Mouse (Mus musculus) hindbrain, embryonic 15.5 days (tissue): ENCODE data around the gene Snrnp200. TPM values are rescaled to one million over a fixed set of nuclear protein-coding genes. Genes with fewer than 3 reads are reported as not detected.

Source experiments
- ATAC-seq: fragments of 200-750 bp; cut with Nextera tagmentation; 2 replicates; pipeline ENCODE4 v1.8.0; 2017; ENCODE audit warnings: low read depth, moderate number of reproducible peaks, moderate TSS enrichment; ENCODE audit not compliant: low FRiP score
- H3K27ac ChIP-seq: fragments of 300-500 bp; sonication (generic); replicated peaks from 2 replicates; pipeline ENCODE4 v1.5.1; 2015; ENCODE audit warnings: mild to moderate bottlenecking, inconsistent platforms
- H3K27me3 ChIP-seq: fragments of 300-500 bp; sonication (generic); 2 replicates; pipeline ENCODE4 v1.6.1; 2015; ENCODE audit warnings: control low read depth, inconsistent platforms
- H3K36me3 ChIP-seq: fragments of 300-500 bp; sonication (generic); 2 replicates; pipeline ENCODE4 v1.6.1; 2015; ENCODE audit warnings: control low read depth, inconsistent platforms
- H3K4me1 ChIP-seq: fragments of 300-500 bp; sonication (generic); replicated peaks from 2 replicates; pipeline ENCODE4 v1.6.1; 2015; ENCODE audit warnings: control low read depth, inconsistent platforms
- H3K4me2 ChIP-seq: fragments of 300-500 bp; sonication (generic); 2 replicates; pipeline ENCODE4 v1.6.1; 2015; ENCODE audit warnings: moderate library complexity, mild to moderate bottlenecking, inconsistent platforms
- H3K4me3 ChIP-seq: fragments of 300-500 bp; sonication (generic); 2 replicates; pipeline ENCODE4 v1.5.1; 2015; ENCODE audit warnings: mild to moderate bottlenecking, inconsistent platforms
- H3K9ac ChIP-seq: fragments of 300-500 bp; sonication (generic); 2 replicates; pipeline ENCODE4 v1.6.1; 2015; ENCODE audit warnings: inconsistent platforms
- H3K9me3 ChIP-seq: fragments of 300-500 bp; sonication (generic); 2 replicates; pipeline ENCODE4 v1.6.1; 2016; ENCODE audit warnings: control low read depth, inconsistent platforms
- WGBS: fragments of 180-500 bp; shearing (Covaris S2); methylation state at CpG from one replicate; pipeline ENCODE4 v1.1.7; 2015; 5-methylcytosine and 5-hydroxymethylcytosine counted together
- polyA plus RNA-seq: library from polyadenylated mRNA; unstranded; fragments of >200 nt; fragmentation: Nextera tagmentation; extraction: Ambion mirVana; gene quantifications from 2 replicates; pipeline ENCODE4 v1.2.1, GENCODE M21; 2015

Gene Snrnp200
- polyA plus RNA-seq, 1 experiment from 2014 or later = 50.1 TPM

DNA sequence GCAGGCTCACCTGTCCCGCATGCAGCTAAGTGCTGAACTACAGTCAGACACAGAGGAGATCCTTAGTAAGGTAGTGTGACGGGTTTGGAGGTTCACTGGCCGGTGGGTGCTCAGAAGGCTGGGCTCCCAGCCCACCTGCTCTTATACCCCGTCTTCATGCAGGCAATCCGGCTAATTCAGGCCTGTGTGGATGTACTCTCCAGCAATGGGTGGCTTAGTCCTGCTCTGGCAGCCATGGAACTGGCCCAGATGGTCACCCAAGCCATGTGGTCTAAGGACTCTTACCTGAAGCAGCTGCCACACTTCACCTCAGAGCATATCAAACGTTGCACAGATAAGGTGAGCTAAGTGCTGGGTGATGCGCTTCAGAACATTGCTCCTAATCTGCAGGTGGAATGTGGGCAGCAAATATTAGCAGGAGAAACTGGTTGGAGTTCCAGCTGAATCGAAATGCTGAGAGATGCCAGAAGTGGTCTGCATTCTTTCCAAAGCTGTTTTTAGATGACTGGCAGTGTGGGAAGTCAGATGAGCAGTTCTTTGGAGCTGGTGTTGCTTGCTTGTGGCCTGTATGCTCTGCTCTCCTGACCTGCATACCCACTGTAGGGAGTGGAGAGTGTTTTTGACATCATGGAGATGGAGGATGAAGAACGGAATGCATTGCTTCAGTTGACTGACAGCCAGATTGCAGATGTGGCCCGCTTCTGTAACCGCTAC, 29.9 kb downstream of the Snrnp200 start:
- Histone ChIP-seq H3K9ac (no peak overlapping the region), H3K4me3 (no peak overlapping the region), H3K4me1 (no peaks in the 10 kb centered on the region), H3K27me3 (no peaks in the 10 kb centered on the region), H3K9me3 (no peaks in the 10 kb centered on the region), H3K36me3 (peaks cover 86% of the 10 kb centered on the region), H3K27ac (no peak overlapping the region), H3K4me2 (no peak overlapping the region)
- no peak for ATAC-seq
- 96% methylated on average over 11 of the region's 11 CpGs for WGBS

DNA sequence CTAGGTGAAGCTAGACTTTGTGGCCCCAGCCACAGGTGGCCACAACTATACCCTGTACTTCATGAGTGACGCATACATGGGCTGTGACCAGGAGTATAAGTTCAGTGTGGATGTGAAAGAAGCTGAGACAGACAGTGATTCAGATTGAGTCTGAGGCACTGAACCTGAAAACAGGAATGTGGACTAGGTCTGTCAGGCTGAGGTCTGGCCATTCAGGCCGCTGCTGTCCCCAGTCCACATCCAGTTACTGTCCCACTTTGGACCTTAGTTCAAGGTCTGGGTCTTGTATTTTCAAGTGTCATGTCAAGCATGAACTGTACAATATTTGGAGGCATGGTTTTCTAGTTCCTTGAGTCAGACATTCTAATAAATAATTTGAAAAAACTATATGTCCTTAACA, 31.9 kb downstream of the Snrnp200 start:
- ATAC-seq = no peak
- H3K4me2 ChIP-seq = no peak overlapping the region
- 90% methylated on average over 2 of the region's 2 CpGs for WGBS
- H3K36me3 ChIP-seq = peaks cover 82% of the 10 kb centered on the region
- H3K27ac ChIP-seq = no peak overlapping the region
- H3K9me3 ChIP-seq = no peaks in the 10 kb centered on the region
- H3K27me3 ChIP-seq = no peaks in the 10 kb centered on the region
- H3K4me3 ChIP-seq = no peak overlapping the region
- no peak overlapping the region for H3K9ac ChIP-seq
- H3K4me1 ChIP-seq = no peaks in the 10 kb centered on the region

DNA sequence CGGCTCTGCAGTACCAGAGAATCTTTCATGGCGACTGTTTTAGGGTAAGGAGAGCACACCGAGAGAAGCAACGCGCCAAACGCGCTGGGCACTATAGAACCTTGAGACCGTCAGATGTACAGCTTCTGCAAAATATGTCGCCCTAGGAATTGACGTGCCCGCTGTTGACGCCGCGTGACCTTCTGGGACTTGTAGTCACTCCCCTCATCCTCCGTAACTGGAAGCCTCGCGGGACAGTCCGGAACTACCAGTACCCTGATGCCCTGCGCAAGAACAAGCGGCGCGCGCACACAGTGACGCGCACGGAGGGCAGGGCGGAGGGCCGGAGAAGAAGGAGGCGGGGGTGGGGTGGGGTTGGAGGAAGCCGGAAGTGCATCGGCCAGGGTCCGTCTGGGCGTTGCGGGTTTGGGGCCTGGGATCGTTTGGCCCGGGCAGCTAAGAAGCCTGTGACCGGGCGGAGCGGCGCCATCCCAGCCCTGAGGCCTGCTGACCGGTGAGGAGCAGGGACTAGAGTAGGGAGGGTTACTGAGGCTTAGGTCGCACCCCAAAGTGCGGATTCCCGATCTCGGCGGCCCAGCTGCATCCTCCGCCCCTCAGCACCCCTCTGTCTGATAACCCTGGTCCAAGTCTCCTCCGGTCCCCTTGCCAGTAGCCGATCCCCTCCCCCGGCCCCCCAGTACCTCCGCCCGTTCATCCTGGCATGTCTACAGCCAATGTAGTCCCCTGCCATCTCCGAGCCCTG, 39.6 kb downstream of the Snrnp200 start, which contains the start of the genes Ciao1 and Tmem127:
Gene Ciao1 (minus strand): TSS at position 225 of the 742 bp plus-strand sequence.
Gene Tmem127 (plus strand): TSS at position 317 of the 742 bp plus-strand sequence.
- H3K9ac ChIP-seq = peak within 1 kb of the TSS; percentile 96
- H3K27me3 ChIP-seq = no peaks in the 10 kb centered on the region
- peak within 1 kb of the TSS; percentile 92 for H3K4me2 ChIP-seq
- peak within 1 kb of the TSS; percentile 99 for H3K4me3 ChIP-seq
- peak within 1 kb of the TSS; percentile 89 for H3K27ac ChIP-seq
- WGBS = under 1% methylated on average over 53 of the region's 53 CpGs
- peaks cover 34% of the 10 kb centered on the region for H3K36me3 ChIP-seq
- peak; percentile 98 for ATAC-seq
- no peaks in the 10 kb centered on the region for H3K9me3 ChIP-seq
- H3K4me1 ChIP-seq = peaks cover 40% of the 10 kb centered on the region

DNA sequence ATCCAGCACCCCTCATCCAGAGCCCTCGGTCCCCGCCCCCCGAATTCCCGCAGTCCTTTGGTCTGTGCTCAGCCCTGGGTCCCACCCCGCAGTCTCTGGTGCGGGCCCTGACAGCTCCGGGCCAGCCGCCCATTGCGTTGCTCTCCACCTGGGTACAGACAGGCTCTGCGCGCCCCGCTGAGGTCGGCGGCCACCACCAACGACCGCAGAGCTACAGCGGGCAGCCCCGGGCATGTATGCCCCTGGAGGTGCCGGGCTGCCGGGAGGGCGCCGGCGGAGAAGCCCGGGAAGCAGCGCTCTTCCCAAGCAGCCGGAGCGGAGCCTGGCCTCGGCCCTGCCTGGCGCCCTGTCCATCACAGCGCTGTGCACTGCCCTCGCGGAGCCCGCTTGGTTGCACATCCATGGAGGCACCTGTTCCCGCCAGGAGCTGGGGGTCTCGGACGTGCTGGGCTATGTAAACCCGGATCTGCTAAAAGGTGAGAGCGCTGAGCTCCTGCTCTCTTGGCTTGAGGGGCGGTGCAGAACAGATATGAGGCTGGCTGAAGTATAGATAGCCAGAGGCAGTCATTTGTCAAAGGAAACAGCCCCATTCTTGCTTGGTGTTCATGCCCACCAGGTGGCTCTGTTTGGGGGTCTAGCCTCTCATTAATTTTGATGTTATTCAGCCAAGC, 40.3 kb downstream of the Snrnp200 start:
- Histone ChIP-seq H3K4me2 (peak overlapping the region; percentile 92), H3K27me3 (no peaks in the 10 kb centered on the region), H3K9ac (peak overlapping the region; percentile 96), H3K9me3 (no peaks in the 10 kb centered on the region), H3K27ac (peak overlapping the region; percentile 89), H3K4me3 (peak overlapping the region; percentile 99), H3K36me3 (peaks cover 28% of the 10 kb centered on the region), H3K4me1 (peaks cover 40% of the 10 kb centered on the region)
- ATAC-seq = peak; percentile 36
- WGBS = under 1% methylated on average over 39 of the region's 39 CpGs

DNA sequence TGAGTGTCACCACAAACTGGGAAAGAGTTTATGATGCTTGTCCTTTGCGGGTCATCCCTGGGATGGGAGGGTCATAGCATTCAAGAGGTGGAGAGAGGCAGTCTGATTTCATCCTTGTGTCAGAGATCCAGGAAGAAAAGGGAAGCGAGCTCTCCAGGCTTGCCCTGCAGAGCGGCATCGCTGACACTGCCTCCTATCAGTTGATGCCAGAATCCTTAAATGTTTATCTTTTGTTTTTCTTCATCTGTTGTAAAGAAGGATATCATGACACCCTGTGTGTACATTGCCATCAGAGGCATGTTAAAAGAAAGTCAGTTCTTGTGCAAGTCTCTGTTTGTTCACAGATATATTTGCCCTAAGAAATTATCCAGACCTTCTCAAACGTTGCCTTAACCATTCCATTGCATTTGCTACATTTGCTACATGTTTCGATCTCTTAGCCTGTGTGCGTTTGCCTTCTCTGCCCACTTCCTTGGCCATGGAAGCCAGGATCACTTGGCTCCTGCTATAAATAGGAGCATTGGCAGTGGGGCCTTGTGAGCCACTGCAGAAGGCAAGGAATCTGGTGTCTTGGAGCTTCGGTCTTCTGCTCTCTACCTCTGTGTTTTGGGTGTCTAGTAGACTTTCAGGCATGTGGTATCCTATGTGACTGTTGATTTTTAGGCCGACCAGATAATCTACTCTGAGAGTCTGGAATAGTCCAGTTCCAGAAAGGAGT, 42.3 kb downstream of the Snrnp200 start:
- 92% methylated on average over 9 of the region's 9 CpGs for whole genome bisulfite sequencing
- Histone ChIP-seq H3K9ac (no peak overlapping the region), H3K27ac (no peak overlapping the region), H3K9me3 (no peaks in the 10 kb centered on the region), H3K4me1 (peaks cover 40% of the 10 kb centered on the region), H3K4me3 (no peak overlapping the region), H3K36me3 (peaks cover 11% of the 10 kb centered on the region), H3K27me3 (no peaks in the 10 kb centered on the region), H3K4me2 (0 out of 2 replicates have a peak overlapping the region, but pooled peaks have one; percentile 92)
- ATAC-seq = no peak

DNA sequence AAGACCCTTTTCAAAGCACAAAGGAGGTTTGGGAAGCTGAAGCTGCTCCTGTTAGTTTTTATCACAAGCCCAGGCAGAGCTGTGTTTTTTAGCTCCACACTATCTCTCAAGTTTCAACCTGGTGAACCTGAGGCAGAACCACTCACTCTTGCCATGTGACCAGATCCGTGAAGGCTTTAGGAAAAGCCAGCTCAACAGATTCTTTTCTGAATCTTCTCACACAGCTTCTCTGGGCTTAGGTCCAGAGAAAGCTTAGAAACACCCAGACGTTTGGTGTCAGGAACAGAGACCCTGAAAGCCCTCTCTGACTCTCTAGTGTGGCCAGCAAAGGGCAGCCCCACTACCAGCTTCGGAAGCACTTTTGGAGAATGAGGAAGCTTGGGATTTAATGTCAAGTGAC, 43.3 kb downstream of the Snrnp200 start:
- Histone ChIP-seq H3K36me3 (peaks cover 8% of the 10 kb centered on the region; the same call in 1 of the 2 replicates), H3K27ac (no peak overlapping the region), H3K4me2 (no peak overlapping the region), H3K27me3 (no peaks in the 10 kb centered on the region), H3K4me3 (no peak overlapping the region), H3K4me1 (peaks cover 36% of the 10 kb centered on the region), H3K9me3 (no peaks in the 10 kb centered on the region), H3K9ac (no peak overlapping the region)
- ATAC-seq = no peak
- 83% methylated on average over 3 of the region's 3 CpGs for WGBS

DNA sequence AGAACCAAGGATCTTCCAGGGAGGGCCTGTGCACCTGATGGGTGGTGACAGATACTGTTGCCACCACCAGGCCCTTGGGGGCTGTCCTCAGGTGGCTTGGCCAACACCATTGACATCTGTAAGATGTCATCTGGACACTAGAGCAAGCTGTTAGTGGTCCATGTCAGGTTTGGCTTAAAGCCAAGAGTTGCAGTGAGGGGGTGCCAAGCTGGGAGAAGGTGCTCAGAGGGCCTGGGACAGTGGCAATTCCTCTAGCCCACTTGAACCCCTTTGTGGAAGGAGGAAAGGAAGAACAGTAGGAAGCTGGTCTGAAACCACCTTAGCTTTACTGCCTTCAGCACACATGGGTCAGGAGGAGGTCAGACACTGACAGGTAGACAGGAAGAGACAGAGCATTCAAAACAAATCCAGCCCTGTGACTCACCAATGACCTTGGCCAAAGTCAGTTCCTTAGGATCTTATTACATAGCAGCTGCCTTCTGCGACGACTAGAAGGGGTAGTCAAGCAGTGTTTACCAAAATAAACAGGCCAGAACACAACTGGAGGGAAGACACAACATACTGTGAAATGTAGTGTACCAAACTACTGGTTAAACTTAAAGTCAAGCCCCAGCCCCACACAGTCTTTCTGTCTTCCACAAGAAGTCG, 43.8 kb downstream of the Snrnp200 start:
- 82% methylated on average over 3 of the region's 3 CpGs for WGBS

DNA sequence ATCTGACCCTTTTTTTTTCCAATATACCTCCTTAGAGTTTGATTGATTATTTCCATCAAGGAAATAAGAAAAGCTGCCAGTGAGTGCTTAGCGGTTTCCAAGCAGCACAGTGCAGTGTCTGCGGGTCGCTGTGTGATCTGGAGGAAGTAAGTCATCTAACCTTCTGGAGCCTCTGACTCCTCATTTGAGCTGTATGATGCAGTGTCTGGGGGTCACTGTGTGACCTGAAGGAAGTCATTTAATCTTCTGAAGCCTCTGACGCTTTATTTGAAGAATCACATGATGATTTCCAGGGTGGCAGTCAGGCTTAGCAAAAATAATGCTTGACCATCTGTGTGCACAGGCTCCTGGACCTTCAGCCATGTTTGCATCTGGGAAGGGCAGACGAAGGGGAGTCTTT, 44.6 kb downstream of the Snrnp200 start:
- Histone ChIP-seq H3K9me3 (no peaks in the 10 kb centered on the region), H3K4me3 (no peak overlapping the region), H3K4me2 (no peak overlapping the region), H3K27me3 (no peaks in the 10 kb centered on the region), H3K36me3 (peaks cover 20% of the 10 kb centered on the region), H3K9ac (no peak overlapping the region), H3K4me1 (peaks cover 29% of the 10 kb centered on the region), H3K27ac (no peak overlapping the region)
- 79% methylated on average over 5 of the region's 5 CpGs for WGBS
- no peak for ATAC-seq

More for the DNA sequence above, 43.8 kb downstream of the Snrnp200 start:
- Histone ChIP-seq H3K9me3 (no peaks in the 10 kb centered on the region), H3K27ac (no peak overlapping the region), H3K27me3 (no peaks in the 10 kb centered on the region), H3K36me3 (peaks cover 12% of the 10 kb centered on the region; the same call in 1 of the 2 replicates), H3K4me2 (no peak overlapping the region), H3K9ac (no peak overlapping the region), H3K4me3 (no peak overlapping the region), H3K4me1 (peaks cover 31% of the 10 kb centered on the region)
- no peak for ATAC-seq

DNA sequence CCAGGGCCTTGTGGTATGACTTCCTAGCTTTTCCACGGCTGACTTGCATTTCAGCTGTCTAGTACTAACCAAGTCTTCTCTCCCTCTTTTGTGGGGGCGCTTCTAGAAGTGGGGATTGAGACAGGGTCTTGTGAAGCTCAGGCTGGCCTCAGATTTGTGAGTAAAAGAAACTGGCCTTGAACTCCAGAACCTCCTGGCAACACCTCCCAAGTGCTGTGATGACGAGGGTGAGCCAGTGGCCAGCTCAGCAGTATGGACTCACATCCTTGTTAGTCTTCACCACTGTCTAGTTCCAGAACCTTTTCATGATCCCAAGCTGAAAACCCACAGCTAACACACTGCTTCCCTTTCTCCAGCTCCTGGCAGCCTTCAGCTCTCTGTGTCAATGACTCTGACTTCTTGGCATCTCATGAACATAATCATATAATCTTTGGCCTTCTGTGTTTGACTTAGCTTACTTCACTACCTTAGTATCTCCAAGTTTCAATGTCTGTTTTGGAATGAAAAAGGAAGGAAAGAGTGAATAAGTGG, 46.5 kb downstream of the Snrnp200 start:
- H3K36me3 ChIP-seq = peaks cover 37% of the 10 kb centered on the region
- peaks cover 17% of the 10 kb centered on the region for H3K4me1 ChIP-seq
- no peak overlapping the region for H3K27ac ChIP-seq
- H3K9me3 ChIP-seq = no peaks in the 10 kb centered on the region
- WGBS = 85% methylated on average over 3 of the region's 3 CpGs
- ATAC-seq = no peak
- H3K9ac ChIP-seq = no peak overlapping the region
- H3K4me3 ChIP-seq = no peak overlapping the region
- no peaks in the 10 kb centered on the region for H3K27me3 ChIP-seq
- H3K4me2 ChIP-seq = no peak overlapping the region

DNA sequence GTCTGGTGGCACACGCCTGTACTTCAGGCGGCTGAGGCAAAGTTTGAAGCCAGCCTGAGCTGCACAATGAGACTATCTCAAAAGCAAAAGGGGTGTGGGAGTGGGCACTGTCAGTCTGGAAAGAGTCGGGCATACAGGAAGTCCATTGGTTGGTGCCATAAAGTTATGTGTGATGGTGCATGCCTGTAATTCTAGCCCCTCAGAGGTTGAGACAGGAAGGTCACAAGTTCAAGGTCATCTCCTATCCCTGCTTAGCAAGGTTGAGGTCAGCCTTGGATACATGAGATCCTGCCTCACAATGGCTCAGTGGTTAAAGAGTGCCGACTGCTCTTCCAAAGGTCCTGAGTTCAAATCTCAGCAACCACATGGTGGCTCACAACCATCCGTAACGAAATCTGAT, 47.1 kb downstream of the Snrnp200 start:
- peaks cover 11% of the 10 kb centered on the region for H3K4me1 ChIP-seq
- ATAC-seq = no peak
- H3K27ac ChIP-seq = no peak overlapping the region
- H3K27me3 ChIP-seq = no peaks in the 10 kb centered on the region
- 90% methylated on average over 6 of the region's 6 CpGs for WGBS
- H3K9me3 ChIP-seq = no peaks in the 10 kb centered on the region
- no peak overlapping the region for H3K4me3 ChIP-seq
- no peak overlapping the region for H3K9ac ChIP-seq
- H3K36me3 ChIP-seq = peaks cover 39% of the 10 kb centered on the region
- H3K4me2 ChIP-seq = no peak overlapping the region

DNA sequence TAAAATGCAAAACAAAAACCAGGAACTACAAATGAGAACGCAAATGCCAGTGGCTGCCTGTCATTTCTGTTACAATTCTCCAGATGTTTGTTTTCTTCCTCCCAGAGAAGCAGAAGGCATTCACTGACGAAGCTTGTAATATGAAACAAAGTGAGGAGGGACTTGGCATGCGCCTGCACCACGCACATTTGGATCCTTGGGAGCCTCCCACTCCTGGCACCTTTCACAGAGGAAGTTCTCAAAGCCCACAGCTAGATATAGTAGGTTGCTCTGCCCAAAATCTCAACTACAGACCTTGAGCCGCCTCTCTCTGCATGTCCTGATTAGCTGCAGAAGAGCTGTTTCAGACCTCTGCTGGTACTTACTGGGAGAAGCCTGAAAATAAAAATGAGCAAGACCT, 51.2 kb downstream of the Snrnp200 start:
- H3K9me3 ChIP-seq = no peaks in the 10 kb centered on the region
- 90% methylated on average over 5 of the region's 5 CpGs for WGBS
- H3K4me2 ChIP-seq = no peak overlapping the region
- no peak overlapping the region for H3K9ac ChIP-seq
- no peak overlapping the region for H3K4me3 ChIP-seq
- H3K4me1 ChIP-seq = no peaks in the 10 kb centered on the region
- no peak for ATAC-seq
- H3K36me3 ChIP-seq = peaks cover 39% of the 10 kb centered on the region
- H3K27me3 ChIP-seq = no peaks in the 10 kb centered on the region
- no peak overlapping the region for H3K27ac ChIP-seq
